Mouse (Mus musculus) bone marrow macrophage, adult 2 months (primary cell): ENCODE results near the gene Zfp384. TPM values are rescaled to one million over a fixed set of nuclear protein-coding genes. Genes with fewer than 3 reads are reported as not detected.

Experiments
- H3K27ac ChIP-seq: 2 replicates; pipeline ENCODE4 v1.5.1; 2012; ENCODE audit warnings: low read depth, low read length; ENCODE audit not compliant: insufficient read depth
- H3K4me1 ChIP-seq: 2 replicates; pipeline ENCODE4 v1.6.1; 2012; ENCODE audit warnings: low read length; ENCODE audit not compliant: control insufficient read depth, insufficient read depth
- H3K4me3 ChIP-seq: 2 replicates; pipeline ENCODE4 v1.5.1; 2012; ENCODE audit warnings: mild to moderate bottlenecking, low read length, moderate library complexity; ENCODE audit not compliant: insufficient read depth
- CTCF ChIP-seq: IDR thresholded peaks from 2 replicates; pipeline ENCODE4 v1.5.1; 2012; ENCODE audit warnings: low read depth, mild to moderate bottlenecking, low read length, moderate library complexity
- POLR2A ChIP-seq: IDR thresholded peaks from 2 replicates; pipeline ENCODE4 v1.6.1; 2012; ENCODE audit warnings: mild to moderate bottlenecking, low read depth, low read length, borderline replicate concordance
- polyA plus RNA-seq: library from polyadenylated mRNA; stranded (reverse); fragments of >200 nt; gene quantifications from 2 replicates; pipeline ENCODE4 v1.2.4, GENCODE M21; 2012; ENCODE audit not compliant: missing spikeins, insufficient read depth, insufficient read length

The Zfp384 gene
- 82.7 and 83.1 TPM in 2 replicates for polyA plus RNA-seq

GRCm38 (mm10) chr6:125009129-125009180 lies at the start of gene Zfp384:
TSS of gene Zfp384 (plus strand) at chr6:125009145.
- TF ChIP-seq CTCF (no peak), POLR2A (no peak)

GRCm38 (mm10) chr6:124959960-124960359 lies 49.0 kb upstream of the Zfp384 start:
- no peak overlapping the region for H3K4me3 ChIP-seq
- no peak overlapping the region for H3K27ac ChIP-seq
- no peak for TF ChIP-seq POLR2A
- no peak for TF ChIP-seq CTCF
- H3K4me1 ChIP-seq, result peaks cover 11% of the 10 kb centered on the region

More at GRCm38 (mm10) chr6:125009129-125009180, at the start of gene Zfp384:
- peak within 1 kb of the TSS; percentile 81 for H3K4me3 ChIP-seq
- peaks cover 32% of the 10 kb centered on the region for H3K4me1 ChIP-seq
- peak within 1 kb of the TSS; percentile 97 for H3K27ac ChIP-seq

- no peak for TF ChIP-seq CTCF
- no peak for TF ChIP-seq POLR2A
- H3K27ac ChIP-seq, result no peak overlapping the region
- H3K4me1 ChIP-seq, result peaks cover 11% of the 10 kb centered on the region
- H3K4me3 ChIP-seq, result no peak overlapping the region
Observed at GRCm38 (mm10) chr6:124961021-124961420, 47.9 kb upstream of the Zfp384 start.

GRCm38 (mm10) chr6:124964638-124965037 lies 44.3 kb upstream of the Zfp384 start:
- peak overlapping the region; percentile 93 for H3K27ac ChIP-seq
- peaks cover 15% of the 10 kb centered on the region for H3K4me1 ChIP-seq
- H3K4me3 ChIP-seq, result peak overlapping the region; percentile 88
- no peak for TF ChIP-seq CTCF
- no peak for TF ChIP-seq POLR2A

- peak within 1 kb of the TSS; percentile 88 for H3K4me3 ChIP-seq
- H3K27ac ChIP-seq, result peak within 1 kb of the TSS; percentile 93
- peaks cover 15% of the 10 kb centered on the region for H3K4me1 ChIP-seq
- TF ChIP-seq POLR2A (0 out of 2 replicates have a peak, but pooled peaks have one; percentile 73), CTCF (no peak)
Observed at GRCm38 (mm10) chr6:124965088-124965719, 43.7 kb upstream of the Zfp384 start, which contains the start of gene Cops7a. TSS of gene Cops7a (minus strand) at chr6:124965538.

GRCm38 (mm10) chr6:124965747-124966146 lies 43.2 kb upstream of the Zfp384 start:
- peaks cover 15% of the 10 kb centered on the region for H3K4me1 ChIP-seq
- peak overlapping the region; percentile 93 for H3K27ac ChIP-seq
- TF ChIP-seq CTCF (no peak), POLR2A (no peak)
- peak overlapping the region; percentile 88 for H3K4me3 ChIP-seq

GRCm38 (mm10) chr6:124966466-124967118 lies 42.4 kb upstream of the Zfp384 start:
- peaks cover 15% of the 10 kb centered on the region for H3K4me1 ChIP-seq
- peak overlapping the region; percentile 88 for H3K4me3 ChIP-seq
- TF ChIP-seq CTCF (no peak), POLR2A (no peak)
- peak overlapping the region; percentile 93 for H3K27ac ChIP-seq

- peak; percentile 32; the same call in 1 of the 2 replicates for TF ChIP-seq CTCF
- TF ChIP-seq POLR2A, result no peak
- H3K4me1 ChIP-seq, result peaks cover 15% of the 10 kb centered on the region
- H3K27ac ChIP-seq, result no peak overlapping the region
- no peak overlapping the region for H3K4me3 ChIP-seq
Observed at GRCm38 (mm10) chr6:124967766-124968165, 41.2 kb upstream of the Zfp384 start.

GRCm38 (mm10) chr6:124992241-124992640 lies 16.7 kb upstream of the Zfp384 start:
- TF ChIP-seq CTCF (no peak), POLR2A (no peak)
- Histone ChIP-seq H3K27ac (no peak overlapping the region), H3K4me3 (no peak overlapping the region), H3K4me1 (peaks cover 32% of the 10 kb centered on the region)

- peaks cover 39% of the 10 kb centered on the region for H3K4me1 ChIP-seq
- TF ChIP-seq POLR2A (no peak), CTCF (no peak)
- H3K4me3 ChIP-seq, result no peak overlapping the region
- peak overlapping the region; percentile 74 for H3K27ac ChIP-seq
Observed at GRCm38 (mm10) chr6:124993365-124993764, 15.6 kb upstream of the Zfp384 start.

- Histone ChIP-seq H3K4me3 (no peak overlapping the region), H3K4me1 (peaks cover 44% of the 10 kb centered on the region), H3K27ac (peak overlapping the region; percentile 61)
- no peak for TF ChIP-seq POLR2A
- no peak for TF ChIP-seq CTCF
Observed at GRCm38 (mm10) chr6:124993876-124994275, 15.1 kb upstream of the Zfp384 start.
